Mouse (Mus musculus): Measurements from ENCODE around the gene Ccdc24.
A peak's percentile ranks its signal among the peaks of the same experiment; 100 is the strongest.

The Ccdc24 gene

DNA sequence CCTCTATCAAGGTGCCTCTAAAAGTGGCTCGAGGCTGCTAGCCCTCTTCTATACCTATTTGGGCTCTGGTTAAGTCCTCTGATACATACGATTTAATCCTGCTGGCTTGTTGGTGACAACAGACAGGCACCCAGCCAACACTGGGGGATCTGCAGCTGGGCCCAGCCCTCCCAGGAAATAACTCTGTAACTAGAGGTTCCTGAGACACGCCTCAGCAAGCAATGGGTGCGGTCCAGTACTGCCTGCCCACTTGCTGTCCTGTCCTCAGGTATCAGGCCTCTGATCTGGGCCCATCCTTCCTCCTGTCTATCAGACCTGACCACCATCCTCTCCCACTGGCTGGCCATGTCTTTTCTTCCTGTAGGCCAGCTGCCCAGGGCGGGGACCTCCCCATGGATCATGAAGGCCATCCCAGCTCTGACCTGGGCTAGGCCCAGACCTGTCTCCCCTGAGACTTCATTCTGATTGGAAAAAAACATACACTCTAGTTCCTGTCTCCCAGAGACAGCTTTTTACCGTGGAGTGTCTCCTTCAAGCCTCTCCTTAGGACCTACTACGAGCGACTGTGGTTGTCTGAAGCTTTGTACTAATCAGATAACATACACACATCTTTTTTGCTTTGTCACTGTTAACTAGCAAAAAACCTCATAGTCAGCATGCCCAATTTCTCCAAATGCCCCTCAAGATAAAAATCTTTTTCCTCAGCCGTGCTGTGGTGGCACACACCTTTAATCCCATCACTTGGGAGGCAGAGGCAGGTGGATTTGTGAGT, 40.3 kb downstream of the Ccdc24 start:
- DNase-seq (ENCODE audit: inconsistent age in 2 of 2, low spot score in 1 of 2): no peak

DNA sequence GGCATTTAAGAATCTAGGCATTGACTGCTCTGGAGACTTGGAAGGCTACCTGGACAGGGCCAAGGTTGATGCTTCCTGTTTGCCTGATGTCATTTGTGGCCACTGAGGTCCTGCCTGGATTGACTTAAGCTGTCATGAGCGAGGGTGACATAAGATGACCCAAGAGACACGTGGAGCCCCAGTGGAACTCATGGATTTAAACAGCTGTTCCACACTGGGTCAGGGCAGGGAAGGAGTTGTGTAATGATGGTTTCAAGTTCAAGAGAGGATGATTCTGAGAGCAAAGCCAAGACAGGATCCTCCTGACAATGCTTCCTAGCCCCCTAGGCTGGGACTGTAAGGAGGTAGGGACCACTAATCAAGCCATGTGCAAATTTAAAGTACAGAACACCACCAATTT, 40.9 kb downstream of the Ccdc24 start:
- no peak for DNase-seq (ENCODE audit: inconsistent age in 2 of 2, low spot score in 1 of 2)

DNA sequence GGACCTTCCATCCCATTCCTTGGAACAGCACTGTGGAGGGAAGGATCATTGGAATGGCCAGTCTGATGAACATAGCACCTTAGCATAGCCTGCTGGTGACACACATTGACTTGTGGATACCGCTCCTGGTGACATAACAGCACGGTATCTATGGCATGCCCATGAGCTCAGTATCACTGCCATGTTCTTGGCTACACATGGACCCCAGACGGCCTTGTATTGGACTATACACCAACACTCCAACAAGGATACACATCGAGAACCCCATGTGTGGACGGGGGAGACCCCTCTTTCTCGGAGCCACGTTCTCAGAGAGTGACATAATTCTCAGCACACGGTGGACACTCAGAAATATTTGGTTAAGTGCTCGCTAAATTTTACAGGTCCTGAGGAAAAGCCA, 41.6 kb downstream of the Ccdc24 start:
- DNase-seq (ENCODE audit: inconsistent age in 2 of 2, low spot score in 1 of 2): no peak

DNA sequence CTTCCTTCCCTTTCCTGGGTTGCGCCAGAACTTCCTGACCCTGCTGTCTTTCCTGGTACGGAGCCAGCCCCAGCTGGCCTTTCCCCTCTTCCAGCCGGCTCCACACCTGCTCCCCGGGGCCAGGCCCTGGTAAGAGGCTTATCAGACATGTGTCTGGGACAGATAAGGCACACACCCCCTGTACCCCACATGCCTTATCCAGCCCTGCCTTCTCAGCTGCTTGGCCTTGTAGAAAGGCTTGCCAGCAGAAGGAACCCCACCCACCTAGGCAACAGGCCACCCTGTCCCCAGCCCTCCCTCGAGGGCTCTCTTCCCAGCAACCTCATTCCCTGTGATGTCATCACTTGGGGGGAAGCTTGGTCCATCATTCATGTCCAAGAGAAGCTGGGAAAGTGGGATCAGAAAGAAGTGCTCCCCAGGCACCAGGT, 42.2 kb downstream of the Ccdc24 start:
- peak in 1 of 2 experiments; percentile 67 for DNase-seq (ENCODE audit: inconsistent age in 2 of 2, low spot score in 1 of 2)

DNA sequence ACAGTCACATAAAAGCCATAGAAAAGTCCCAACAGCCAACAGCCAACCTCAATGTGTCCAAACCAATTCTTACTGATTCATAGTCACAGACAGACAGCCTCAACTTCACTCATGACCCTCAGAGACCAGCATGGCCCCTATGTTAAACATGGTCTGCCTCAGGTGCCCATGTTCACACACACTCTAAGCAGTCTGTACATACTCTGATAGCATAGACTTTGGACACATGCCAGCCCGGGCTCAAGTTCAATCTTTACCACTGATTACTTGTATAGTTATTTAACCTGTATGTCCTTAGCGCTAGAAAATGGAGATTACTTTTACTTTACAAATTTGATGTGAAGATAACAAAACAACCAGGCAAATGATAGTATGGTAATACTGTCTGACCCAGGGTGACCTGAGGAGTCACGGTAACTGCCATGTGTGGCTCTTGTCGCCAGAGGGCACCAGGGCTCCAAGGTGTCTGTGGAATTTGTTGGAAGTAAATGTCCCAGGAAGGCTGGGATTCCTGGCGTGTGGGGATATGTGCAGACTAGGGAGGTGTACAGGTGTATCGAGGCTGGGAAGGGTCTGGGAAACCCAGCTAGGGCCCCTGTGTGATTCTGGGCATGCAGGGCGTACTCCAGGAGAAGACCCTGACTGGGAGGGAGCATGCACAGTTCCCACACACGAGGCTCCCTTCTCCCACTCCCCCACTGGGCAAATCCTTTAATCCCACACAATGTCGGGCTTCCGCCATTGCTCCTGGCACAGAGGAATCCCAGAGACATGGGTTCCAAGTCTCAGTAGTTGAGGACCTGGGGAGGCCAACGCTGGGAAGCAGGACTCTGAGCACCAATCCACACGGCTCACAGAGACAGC, 42.9 kb downstream of the Ccdc24 start:
- DNase-seq (ENCODE audit: inconsistent age in 2 of 2, low spot score in 1 of 2): peak; percentile 71 to 91

DNA sequence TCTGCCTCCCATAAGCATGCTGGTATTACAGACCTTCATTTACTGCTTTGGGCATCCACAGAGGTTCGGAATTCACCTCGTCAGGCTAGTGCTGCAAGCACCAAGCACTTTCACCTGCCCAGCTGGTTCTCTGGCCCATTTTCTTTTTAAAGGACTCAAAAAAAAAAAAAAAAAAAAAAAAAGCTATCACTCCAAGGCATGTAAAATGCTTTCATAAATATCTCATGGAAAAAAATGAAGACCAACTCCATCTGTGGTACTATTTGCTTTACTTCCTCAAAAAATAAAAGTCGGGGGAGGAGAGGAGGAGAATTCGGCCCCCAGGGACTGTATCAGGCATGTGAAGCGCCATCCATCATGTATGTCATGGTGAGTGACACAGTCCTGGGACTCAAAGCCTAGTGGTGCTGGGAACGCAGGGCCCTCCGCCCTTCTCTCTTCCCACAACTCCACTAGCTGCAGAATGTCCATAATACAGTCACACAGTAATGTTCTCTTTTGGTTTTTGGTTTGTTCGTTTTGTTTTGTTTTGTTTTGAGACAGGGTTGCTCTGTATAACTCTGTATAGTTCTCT, 43.7 kb downstream of the Ccdc24 start:
- no peak for DNase-seq (ENCODE audit: inconsistent age in 2 of 2, low spot score in 1 of 2)

DNA sequence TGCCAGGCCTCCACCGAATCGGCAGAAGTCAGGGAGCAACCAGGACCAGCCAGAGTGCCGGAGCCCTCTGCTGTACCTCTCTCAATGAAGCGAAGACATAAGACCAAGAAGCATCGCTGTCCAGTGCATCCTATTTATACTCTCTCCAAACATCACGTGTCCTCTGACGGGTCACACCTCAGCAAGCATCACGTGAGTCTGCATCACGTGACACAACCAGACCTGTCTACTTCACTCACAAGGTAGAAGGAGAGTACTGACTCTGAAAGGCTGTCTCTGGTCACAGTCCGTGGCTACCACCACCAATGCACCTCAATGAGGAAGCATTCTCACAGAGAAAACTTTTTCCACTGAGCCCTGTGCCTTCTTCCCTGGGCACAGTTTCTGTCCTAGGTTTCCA, 54.3 kb downstream of the Ccdc24 start:
- no peak for DNase-seq (ENCODE audit: inconsistent age in 2 of 2, low spot score in 1 of 2)

DNA sequence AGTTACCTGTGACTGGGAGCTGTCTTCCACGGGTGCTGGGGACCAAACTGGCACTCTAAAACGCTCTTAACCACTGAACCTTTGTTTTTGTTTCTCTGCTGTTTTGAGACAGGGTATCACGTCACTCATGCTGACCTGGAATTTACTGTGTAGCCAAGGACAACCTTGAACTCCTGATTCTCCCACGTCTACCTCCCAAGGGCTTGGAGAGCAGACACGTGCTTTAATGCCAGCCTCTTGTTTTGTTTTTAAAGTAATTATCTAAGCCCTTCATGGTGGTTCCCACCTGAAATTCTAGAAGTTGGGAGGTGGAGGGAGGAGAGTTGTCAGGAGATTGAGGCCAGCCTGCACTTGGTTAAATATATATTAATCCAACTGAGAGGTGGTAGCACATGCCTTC, 55.6 kb downstream of the Ccdc24 start:
- peak in 1 of 2 experiments; percentile 70 for DNase-seq (ENCODE audit: inconsistent age in 2 of 2, low spot score in 1 of 2)

All from adrenal gland, adult (tissue).